Mouse (Mus musculus) ES-E14 (cell line): ENCODE measurements at regions not wholly inside any gene's neighbourhood (a gene's known extent, or its start where the extent isn't known, plus 50 kb on each side); places are given as distances from the start of the nearest gene placed in this dataset.

Source experiments
- CHD2 ChIP-seq: IDR thresholded peaks from 2 replicates; pipeline ENCODE4 v1.6.1; 2014; ENCODE audit warnings: mild to moderate bottlenecking, low read depth, low read length, inconsistent platforms
- ZNF384 ChIP-seq: IDR thresholded peaks from 2 replicates; pipeline ENCODE4 v1.6.1; 2012; ENCODE audit warnings: low read depth, low read length, inconsistent platforms

DNA sequence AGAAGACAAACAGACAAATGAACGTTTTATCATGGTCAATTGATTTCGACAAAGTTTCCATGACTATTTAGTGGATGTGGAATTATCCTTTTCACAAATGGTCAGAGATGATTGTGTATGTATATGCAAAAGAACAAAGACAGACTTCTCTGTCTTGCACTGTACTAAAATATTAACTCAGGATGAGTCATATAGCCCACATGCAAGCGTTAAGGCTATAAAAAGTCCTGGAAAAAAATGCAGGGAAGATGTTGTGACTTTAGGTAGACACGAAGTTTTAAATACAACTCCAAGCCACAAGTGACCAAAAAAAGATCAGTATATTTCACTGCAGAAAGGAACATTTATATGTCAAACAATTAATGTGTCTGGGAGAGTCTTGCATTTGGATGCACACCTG is 353.6 kb downstream of the Adam3 start:
- TF ChIP-seq CHD2 (no peak), ZNF384 (no peak)
